Mouse (Mus musculus): ENCODE measurements around the gene Ncoa5.

Ncoa5 gene

GRCm38 (mm10) chr2:164960716-164961441 is 73.8 kb downstream of the Ncoa5 start, which contains the start of gene Slc12a5:
TSS of gene Slc12a5 (plus strand) at chr2:164960802.
- DNase-seq (ENCODE audit: low spot score in 2 of 2): peak; percentile 27 to 47

DNA sequence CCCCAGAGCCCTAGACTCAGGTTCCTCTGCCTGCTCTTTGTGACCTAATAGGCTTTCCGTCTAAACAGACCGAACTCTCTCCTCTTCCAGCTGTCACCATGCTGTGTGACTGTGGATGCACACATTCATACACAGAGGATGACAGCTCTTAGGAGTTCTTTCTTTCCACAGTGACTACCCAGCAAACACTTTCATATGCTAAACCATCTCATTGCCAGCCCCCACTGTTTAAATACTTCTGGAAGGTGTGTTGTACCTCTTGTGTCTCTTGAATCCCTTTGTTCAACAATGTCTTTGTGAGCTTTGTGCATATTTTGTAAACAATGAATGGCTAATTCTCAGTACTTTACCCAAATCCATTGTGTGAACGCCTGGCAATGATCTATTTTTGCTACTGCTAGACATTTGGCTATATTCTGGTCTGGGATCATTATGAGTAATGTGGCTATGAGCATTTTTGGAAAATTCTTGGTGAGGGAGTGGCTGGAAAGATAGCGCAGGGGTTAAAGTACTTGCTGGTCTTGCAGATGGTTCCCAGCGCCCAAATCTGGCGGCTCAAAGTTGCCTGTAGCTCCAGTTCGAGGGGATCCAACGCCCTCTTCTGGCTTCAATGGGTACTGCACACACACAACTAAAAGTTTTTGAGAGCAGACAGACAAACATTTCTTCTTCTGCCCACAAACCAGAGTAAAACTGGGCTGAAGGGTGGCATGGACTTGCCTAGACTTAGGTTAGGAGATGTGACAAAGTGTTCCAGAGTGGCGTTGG is 76.9 kb downstream of the Ncoa5 start:
- no peak for DNase-seq (ENCODE audit: low spot score in 2 of 2)

DNA sequence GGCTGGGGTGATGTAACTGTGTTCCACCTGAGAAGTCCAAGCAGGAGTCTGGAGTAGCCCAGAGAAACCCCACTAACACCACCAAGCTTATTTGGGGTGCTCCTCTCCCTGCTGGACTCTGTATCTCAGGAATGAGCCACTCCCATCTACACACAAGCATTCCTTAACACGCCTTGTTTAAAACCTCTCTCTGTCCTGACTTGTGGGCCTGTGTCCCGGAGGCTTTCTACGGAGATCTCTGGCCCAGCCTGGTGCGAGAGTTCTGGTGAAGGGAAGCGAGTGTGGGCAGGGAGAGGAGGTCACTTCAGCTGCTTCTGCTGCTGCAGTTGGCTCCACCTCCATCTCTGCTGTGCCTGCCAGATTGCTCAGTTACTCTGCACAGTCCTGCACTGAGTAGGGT is 78.5 kb downstream of the Ncoa5 start:
- no peak for DNase-seq (ENCODE audit: low spot score in 2 of 2)

DNA sequence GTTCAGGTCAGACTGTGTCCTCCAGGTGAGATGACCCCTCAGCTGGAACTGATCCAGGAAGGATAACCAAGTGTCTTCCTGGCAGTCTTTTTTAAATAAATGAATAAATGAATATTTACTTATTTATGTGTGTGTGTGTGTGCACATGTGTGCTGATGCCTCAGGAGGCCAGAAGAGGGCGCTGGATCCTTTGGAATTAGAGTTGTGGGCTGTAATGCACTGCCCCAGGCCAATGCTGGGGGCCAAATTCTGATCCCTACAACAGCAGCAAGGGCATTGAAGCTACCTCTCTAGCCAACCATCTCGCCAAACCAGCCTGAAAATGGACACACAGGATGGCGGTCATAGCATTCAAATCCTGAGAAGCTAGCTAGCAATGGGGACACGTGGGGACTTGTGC is 78.9 kb downstream of the Ncoa5 start:
- no peak for DNase-seq (ENCODE audit: low spot score in 2 of 2)

GRCm38 (mm10) chr2:164953224-164953623 is 81.4 kb downstream of the Ncoa5 start:
- DNase-seq (ENCODE audit: low spot score in 2 of 2): peak; percentile 56 to 66

DNA sequence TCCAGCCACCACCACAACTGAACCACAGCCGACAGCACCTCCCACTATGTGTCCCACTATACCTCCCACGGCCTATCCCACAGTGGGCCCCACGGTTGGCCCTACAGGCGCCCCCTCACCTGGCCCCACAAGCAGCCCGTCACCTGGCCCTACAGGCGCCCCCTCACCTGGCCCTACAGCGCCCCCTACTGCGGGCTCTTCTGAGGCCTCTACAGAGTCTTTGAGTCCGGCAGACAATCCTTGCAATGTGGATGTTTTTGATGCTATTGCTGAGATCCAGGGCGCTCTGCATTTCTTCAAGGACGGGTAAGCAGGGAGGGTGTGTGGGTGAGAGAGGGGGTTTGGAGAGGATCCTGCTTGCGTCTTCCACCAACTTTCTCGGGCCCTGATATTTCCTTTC is 82.2 kb downstream of the Ncoa5 start:
- DNase-seq (ENCODE audit: low spot score in 2 of 2): no peak

GRCm38 (mm10) chr2:164951745-164952144 is 82.9 kb downstream of the Ncoa5 start:
- no peak for DNase-seq (ENCODE audit: low spot score in 2 of 2)

DNA sequence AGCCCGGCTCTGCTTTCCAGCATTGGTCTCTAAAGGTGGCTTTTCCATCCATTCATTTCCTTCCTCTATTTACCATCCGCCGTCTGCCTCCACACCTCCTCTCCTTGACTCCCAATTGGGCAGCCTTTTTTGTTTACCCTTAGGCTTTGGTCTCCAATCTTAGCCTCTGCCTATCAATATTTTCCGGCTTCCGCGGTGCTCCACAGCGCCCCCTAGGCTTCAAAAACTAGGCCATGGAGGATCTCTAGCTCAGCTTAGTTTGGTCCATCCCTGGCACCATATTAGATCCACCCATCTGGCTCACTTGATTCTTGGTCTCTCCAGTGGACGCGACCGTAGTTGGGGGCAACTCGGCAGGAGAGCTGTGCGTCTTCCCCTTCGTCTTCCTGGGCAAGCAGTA is 84.2 kb downstream of the Ncoa5 start:
- no peak for DNase-seq (ENCODE audit: low spot score in 2 of 2)

Data from urinary bladder, postnatal 36 days (tissue).